8 mouse cellular contexts compared by ENCODE assay signal in genomic region chr19:59169936-59170765, GRCm38 (mm10). TPM values are rescaled to one million over a fixed set of nuclear protein-coding genes. Genes with fewer than 3 reads are reported as not detected.
DNase-seq lines count a peak whose midpoint lies in the region; ATAC-seq lines count a peak whose summit lies in the region.

Gene Vax1 (minus strand): TSS chr19:59170056.

- H3K4me2 ChIP-seq in heart, embryonic 16.5 days (ENCODE audit: low read depth, low read length) = peak within 1 kb of the TSS; percentile 60
- H3K4me2 ChIP-seq in liver, embryonic 16.5 days (ENCODE audit: low read depth, low read length) = peak within 1 kb of the TSS; percentile 8; the same call in 1 of the 2 replicates

- H3K4me3 ChIP-seq in heart, embryonic 16.5 days (ENCODE audit: low read length) = peak within 1 kb of the TSS; percentile 42
- H3K4me3 ChIP-seq in liver, embryonic 16.5 days (ENCODE audit: low read depth, low read length) = peak within 1 kb of the TSS; percentile 23

- no peak within 1 kb of the TSS for H3K9ac ChIP-seq in heart, embryonic 16.5 days (ENCODE audit: low read length)
- no peak within 1 kb of the TSS for H3K9ac ChIP-seq in liver, embryonic 16.5 days (ENCODE audit: low read depth, low read length)

- H3K4me1 ChIP-seq in heart, embryonic 16.5 days (ENCODE audit: control insufficient read depth, insufficient read depth, low read length) = peaks cover 17% of the 10 kb centered on the region
- H3K4me1 ChIP-seq in liver, embryonic 16.5 days (ENCODE audit: control insufficient read depth, low read depth, low read length) = no peaks in the 10 kb centered on the region

- peak; percentile 26 to 38 for DNase-seq in cerebellum, postnatal 14 days
- DNase-seq in ZHBTc4 (ENCODE audit: low read depth, low spot score) = peak; percentile 47
- DNase-seq in spleen, postnatal 14 days (ENCODE audit: low spot score in 2 of 2) = no peak
- DNase-seq in cerebellum, adult 18-20 months = no peak
- DNase-seq in cerebellum, adult 11 months = no peak

- H3K36me3 ChIP-seq in heart, embryonic 16.5 days (ENCODE audit: control insufficient read depth, insufficient read depth) = no peaks in the 10 kb centered on the region
- H3K36me3 ChIP-seq in liver, embryonic 16.5 days (ENCODE audit: control insufficient read depth, insufficient read depth) = no peaks in the 10 kb centered on the region

- no peak within 1 kb of the TSS for H3K27ac ChIP-seq in heart, embryonic 16.5 days (ENCODE audit: low read length)
- H3K27ac ChIP-seq in liver, embryonic 16.5 days (ENCODE audit: low read length) = no peak within 1 kb of the TSS

- no peak for ATAC-seq in cerebellum, adult (ENCODE audit: insufficient number of reproducible peaks, low FRiP score, low TSS enrichment)
- no peak for ATAC-seq in heart, embryonic 16.5 days (replicated peaks; ENCODE audit: extremely low read depth, insufficient read depth, low FRiP score)
- no peak for ATAC-seq in liver, embryonic 16.5 days (ENCODE audit: low read depth)

- peaks cover 91% of the 10 kb centered on the region for H3K27me3 ChIP-seq in heart, embryonic 16.5 days (ENCODE audit: control insufficient read depth, insufficient read depth, low read length)
- peaks cover 92% of the 10 kb centered on the region for H3K27me3 ChIP-seq in liver, embryonic 16.5 days (ENCODE audit: control insufficient read depth, insufficient read depth, low read depth, low read length)

- WGBS in heart, embryonic 16.5 days = under 1% methylated on average over 54 of the region's 54 CpGs
- WGBS in liver, embryonic 16.5 days (ENCODE audit: insufficient replicate concordance) = 1% methylated on average over 54 of the region's 54 CpGs

- H3K9me3 ChIP-seq in heart, embryonic 16.5 days (replicated peaks; ENCODE audit: control insufficient read depth, low read length) = no peaks in the 10 kb centered on the region
- no peaks in the 10 kb centered on the region for H3K9me3 ChIP-seq in liver, embryonic 16.5 days (replicated peaks; ENCODE audit: control insufficient read depth, low read length)

RNA-seq across cellular contexts. Expression of gene Vax1, which starts in this region (rescaled TPM):
- polyA plus RNA-seq in heart, embryonic 16.5 days (2015; fragmentation: Nextera tagmentation; extraction: Ambion mirVana) = not detected in 2 replicates
- polyA plus RNA-seq in liver, embryonic 16.5 days (2015; fragmentation: Nextera tagmentation; extraction: Ambion mirVana) = not detected in 2 replicates

Comparison
In these comparisons a context has a peak if more than half of its experiments do, and no peak if none do; other contexts are left out.
1. DNase-seq: peak in cerebellum, postnatal 14 days (2 of 2) and ZHBTc4 (single experiment); none in spleen, postnatal 14 days (0 of 2), cerebellum, adult 18-20 months (0 of 2) and cerebellum, adult 11 months (single experiment).